Mouse (Mus musculus) urinary bladder, adult 2 months (tissue): ENCODE data around the gene Prkcg. TPM values are rescaled to one million over a fixed set of nuclear protein-coding genes. Genes with fewer than 3 reads are reported as not detected.
A peak's percentile ranks its signal among the peaks of the same experiment; 100 is the strongest.
"Not testable (repeated sequence)": the region's sequence is repeated elsewhere in the genome, so short reads cannot be mapped to it uniquely, and the experiment has no call there.

ENCODE experiments used
- DNase-seq: peaks from one replicate; pipeline ENCODE4 v3.0.0; 2022; ENCODE audit warnings: low spot score
- polyA plus RNA-seq: library from polyadenylated mRNA; depleted of rRNA; stranded (reverse); fragments of >200 nt; gene quantifications from 2 replicates; pipeline ENCODE4 v1.2.3, GENCODE M21; 2012; rRNA removed

The Prkcg gene
- polyA plus RNA-seq: 1.6 and 2.4 TPM in 2 replicates

- peak; percentile 64 for DNase-seq
Observed at GRCm38 (mm10) chr7:3288976-3289970, at the start of gene Prkcg, which contains the start of gene Myadm. Gene Prkcg, plus strand, starts transcription at chr7:3289179. Gene Myadm, plus strand, starts transcription at chr7:3289080.

DNA sequence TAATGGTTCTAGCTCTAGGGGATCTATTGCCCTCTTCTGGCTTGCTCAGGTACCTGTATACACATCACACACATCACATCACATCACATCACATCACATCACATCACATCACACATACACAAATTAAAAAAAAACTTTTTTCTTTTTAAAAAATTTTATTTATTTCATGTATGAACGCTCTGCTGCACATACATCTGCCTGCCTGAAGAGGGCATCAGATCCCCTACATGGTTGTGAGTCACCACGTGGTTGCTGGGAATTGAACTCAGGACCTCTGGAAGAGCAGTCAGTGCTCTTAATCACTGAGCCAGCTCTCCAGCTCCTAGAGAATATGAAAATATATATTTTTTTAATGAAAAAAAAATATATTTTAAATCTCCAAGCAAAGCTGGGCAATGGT lies 49.8 kb upstream of the Prkcg start:
- no peak for DNase-seq

- no peak for DNase-seq
Observed at GRCm38 (mm10) chr7:3260701-3261100, 28.3 kb upstream of the Prkcg start.

- no peak for DNase-seq
Observed at GRCm38 (mm10) chr7:3261446-3261845, 27.5 kb upstream of the Prkcg start.

DNA sequence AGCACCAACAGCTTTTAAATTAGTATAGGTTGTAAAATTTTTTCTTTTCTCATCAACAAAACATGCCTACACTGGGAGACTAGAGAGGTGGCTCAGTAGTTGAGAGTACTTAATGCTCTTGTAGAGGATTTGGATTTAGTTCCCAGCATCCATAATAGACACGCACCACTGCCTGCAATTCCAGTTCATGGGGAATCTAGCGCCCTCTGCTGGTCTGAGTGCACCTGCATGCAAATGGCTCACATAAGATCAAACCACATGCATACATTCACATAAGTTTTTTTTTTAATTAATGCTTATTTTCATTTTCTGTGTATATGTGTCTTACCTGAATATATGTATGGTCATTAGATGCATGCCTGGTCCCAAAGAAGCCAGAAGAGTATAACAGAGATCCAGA lies 26.2 kb upstream of the Prkcg start:
- DNase-seq: no peak

DNA sequence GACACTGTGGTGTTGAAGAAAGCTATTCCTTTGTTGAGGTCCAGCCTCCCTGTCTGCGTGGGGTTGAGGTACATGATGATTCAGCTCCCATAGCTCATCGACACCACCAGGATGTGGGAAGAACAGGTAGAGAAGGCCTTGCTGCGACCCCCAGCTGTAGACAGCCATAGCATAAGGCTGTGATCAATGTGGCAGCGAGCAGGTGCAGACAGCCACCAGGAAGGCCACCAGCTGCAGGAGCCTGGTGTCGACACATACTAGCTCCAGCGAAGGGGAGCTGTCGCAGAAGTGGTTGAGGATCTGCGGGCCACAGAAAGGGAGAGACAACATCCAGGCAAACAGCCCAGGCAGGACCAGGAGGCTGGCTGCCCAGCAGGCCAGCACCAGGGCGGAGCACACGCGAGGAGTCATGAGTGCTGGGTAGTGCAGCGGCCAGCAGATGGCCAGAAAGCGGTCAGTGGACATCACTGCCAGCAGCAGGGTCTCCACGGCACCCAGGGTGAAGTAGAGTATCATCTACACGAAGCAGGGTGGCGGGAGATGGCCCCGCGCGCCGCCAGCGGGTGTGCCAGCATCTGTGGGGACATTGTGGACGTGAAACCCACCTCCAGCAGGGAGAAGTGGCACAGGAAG lies 24.5 kb upstream of the Prkcg start:
- no peak for DNase-seq

DNA sequence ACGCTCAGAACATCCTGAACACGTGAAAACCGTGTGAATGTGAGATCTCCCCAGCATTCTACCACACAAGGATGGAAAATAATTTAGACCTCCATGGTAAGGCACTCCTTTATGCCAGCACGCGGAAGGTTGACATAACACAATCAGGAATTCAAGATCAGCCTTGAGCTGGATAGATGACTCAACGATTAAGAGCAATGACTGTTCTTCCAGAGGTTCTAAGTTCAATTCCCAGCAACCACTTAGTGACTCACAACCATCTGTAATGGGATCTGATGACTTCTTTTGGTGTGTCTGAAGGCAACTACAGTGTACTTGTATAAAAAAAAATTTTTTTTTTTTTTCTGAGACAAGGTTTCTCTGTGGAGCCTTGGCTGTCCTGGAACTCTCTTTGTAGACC lies 23.7 kb upstream of the Prkcg start:
- DNase-seq: no peak

GRCm38 (mm10) chr7:3267261-3267660 lies 21.7 kb upstream of the Prkcg start:
- DNase-seq: no peak

GRCm38 (mm10) chr7:3267888-3268287 lies 21.1 kb upstream of the Prkcg start:
- DNase-seq: no peak

DNA sequence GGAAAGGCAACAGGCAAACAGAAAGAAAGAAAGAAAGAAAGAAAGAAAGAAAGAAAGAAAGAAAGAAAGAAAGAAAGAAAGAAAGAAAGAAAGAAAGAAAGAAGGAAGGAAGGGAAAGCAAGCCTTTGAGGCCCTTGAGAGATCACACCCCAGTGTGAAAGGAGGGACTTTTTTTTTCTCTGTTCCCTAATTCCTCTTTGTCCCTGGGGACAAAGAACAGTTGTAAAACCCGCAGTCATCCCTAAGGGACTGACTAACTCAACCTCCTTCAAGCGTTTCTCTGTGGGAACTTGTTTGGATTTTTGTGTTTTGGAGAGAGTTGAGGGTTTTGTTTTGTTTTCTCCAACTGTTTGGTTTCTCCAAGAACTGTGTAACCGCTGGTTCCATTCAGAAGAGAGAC lies 20.7 kb upstream of the Prkcg start:
- no peak for DNase-seq

DNA sequence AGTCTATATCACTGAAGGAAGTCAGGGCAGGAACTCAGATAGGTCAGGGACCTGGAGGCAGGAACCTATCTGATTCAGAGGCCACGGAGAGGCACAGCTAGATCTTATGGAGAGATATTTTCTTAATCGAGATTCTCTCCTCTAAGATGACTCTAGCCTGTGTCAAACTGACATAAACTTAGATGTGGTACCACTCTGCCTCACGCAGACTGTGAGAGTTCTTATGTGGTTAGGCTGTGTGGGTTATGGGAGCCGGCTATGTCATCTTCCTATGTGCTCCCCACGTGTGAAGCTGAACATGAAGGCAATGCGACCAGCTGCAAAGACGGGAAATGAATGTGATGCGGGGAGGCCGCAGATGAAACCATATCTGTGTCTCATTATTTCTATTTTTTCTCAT lies 16.8 kb upstream of the Prkcg start:
- DNase-seq: no peak

- DNase-seq: no peak
Observed at GRCm38 (mm10) chr7:3275455-3276170, 13.4 kb upstream of the Prkcg start.

GRCm38 (mm10) chr7:3276781-3277180 lies 12.2 kb upstream of the Prkcg start:
- not testable (repeated sequence) for DNase-seq

DNA sequence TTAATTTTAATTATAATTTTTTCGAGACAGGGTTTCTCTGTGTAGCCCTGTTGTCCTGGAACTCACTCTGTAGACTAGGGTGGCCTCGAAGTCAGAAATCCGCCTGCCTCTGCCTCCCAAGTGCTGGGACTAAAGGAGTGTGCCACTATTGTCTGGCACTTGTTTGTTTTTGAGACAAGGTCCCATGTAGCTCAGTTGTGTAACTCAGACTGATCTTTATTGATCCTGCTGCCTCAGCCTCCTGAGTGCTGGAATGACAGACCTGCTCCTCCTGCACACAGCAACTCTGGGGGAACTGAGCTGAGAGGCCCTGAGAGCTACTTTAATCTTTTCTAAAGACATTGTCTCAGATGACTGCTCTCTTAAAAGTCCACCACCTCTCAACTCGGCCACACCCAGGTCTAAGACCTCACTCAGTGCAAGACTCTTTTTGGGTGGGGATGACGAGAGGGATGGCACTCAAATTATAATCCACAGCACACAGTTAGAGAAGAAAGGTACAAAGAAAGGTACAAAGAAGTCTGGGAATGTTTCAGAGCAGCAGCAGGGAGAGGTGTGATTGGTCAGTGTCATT lies 8.8 kb upstream of the Prkcg start:
- DNase-seq: no peak

DNA sequence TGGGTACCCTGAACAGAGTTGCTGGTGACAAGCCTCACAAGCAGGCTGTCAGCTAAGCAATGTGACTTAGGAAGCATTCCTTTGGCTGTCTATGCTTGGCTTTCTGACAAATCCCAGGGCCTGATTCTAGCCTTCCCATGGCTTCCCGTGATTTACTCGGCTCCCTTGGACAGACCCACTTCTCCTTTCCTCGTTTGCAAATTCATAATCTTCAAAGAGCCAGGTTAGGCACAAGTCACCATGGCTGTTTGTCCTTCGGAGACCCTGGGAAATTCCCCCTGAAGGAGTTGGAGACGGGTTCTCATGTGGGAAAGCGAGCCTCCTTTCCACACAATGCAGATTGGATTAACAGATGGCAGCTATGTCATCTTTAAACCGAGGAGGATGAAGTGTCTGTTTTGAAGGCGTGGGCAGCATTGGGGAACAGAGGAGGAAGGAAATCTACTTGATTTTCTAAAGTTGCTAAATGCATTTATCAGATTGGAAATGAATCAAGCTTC lies 8.3 kb upstream of the Prkcg start:
- no peak for DNase-seq

GRCm38 (mm10) chr7:3281741-3282140 lies 7.2 kb upstream of the Prkcg start:
- no peak for DNase-seq

- DNase-seq: no peak
Observed at GRCm38 (mm10) chr7:3283081-3283875, 5.7 kb upstream of the Prkcg start.

DNA sequence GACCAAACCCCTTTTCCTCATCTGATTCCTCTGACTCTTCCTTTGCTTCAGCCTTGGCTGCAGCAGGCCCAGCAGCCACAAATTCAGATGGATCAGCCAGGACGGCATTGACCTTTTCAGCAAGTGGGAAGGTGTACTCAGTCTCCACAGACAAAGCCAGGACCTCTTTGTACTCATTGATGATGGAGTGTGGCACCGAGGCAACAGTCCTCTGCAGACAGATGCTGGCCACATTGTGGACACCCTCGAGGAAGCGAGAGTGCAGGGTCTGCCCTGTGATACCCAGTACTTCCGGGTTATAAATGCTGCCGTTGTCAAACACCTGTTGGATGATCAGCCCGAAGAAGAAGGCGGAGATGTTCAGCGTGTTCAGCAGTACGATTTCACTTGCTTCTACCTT lies 4.4 kb upstream of the Prkcg start:
- no peak for DNase-seq

DNA sequence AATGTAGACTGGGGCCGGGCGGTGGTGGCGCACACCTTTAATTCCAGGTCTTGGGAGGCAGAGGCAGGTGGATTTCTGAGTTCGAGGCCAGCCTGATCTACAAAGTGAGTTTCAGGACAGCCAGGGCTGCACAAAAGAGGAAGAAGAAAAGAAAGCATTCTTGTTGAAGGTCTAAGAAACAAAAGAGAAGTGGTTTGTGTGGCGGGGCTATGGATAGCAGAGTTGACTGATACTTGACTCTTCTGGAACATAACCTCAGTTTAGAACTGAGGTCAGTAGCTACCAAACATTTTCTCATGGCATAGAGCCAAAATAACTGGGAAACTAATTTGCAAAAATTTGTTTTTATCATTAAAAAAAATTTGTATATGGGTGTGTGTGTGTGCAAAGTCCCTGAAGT lies 2.9 kb upstream of the Prkcg start:
- no peak for DNase-seq

GRCm38 (mm10) chr7:3287186-3287585 lies 1.8 kb upstream of the Prkcg start:
- DNase-seq: no peak
